Mouse (Mus musculus): ENCODE data around the gene Gm45062.

Gm45062 gene

DNA sequence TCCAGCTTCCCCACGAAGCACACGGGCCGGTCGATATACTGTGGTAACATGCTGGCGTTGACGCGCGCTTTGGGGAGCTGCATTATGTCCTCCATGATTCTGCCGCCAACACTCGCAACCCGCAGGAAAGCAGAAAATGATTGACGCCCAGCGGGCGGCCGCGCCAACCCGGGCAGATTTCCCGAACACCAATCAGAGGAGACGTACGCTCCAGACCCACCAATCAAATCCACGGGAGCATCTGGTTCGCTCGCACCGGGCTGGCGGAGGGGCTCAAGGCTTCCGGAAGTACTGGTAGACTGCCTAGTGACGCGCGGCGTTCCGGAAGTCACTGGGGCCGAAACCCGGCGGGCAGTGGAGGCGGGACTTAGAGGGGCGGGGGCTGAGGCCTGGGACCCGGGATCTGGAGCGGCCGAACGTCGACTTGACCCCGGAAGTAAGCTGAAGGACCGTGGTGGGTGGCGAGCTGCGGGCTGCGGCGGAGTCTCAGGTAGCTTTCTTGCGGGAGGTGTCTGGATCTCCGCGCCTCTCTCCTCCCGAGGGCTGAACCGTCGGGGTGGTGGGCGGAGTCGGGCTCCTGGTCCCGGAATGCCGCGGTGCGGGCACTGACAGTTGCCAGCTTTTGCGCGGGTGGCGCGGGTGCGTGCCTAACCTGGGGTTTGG is at the start of gene Gm45062, which contains the start of the genes Rpa3 and Umad1:
Gene Gm45062 (plus strand): TSS at position 447 of the 663 bp plus-strand sequence.
Gene Rpa3 (minus strand): TSS at position 170 of the 663 bp plus-strand sequence.
Gene Umad1 (plus strand): TSS at position 285 of the 663 bp plus-strand sequence.
- in situ Hi-C loops (cut with MboI; ENCODE audit: low pct_unique_long_range_greater_than_20kb in 1 of 2, low sequenced_read_pairs in 2 of 2, unreplicated experiment in 1 of 2) = no loop called here

DNA sequence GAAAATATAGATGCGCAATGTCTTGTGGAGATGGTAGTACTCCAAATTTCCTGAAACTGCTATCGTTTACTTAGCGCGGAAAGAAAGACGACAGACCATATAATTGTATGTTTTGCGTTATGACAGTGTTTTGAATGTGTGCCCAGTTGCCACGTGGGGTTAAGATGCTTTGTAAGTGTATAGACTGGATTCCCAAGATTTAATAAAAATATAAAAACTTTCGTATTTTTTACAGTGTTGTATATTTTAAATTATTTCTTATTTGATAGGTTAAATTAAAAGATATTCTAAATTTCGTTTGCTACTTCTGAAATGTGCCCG is 49.4 kb upstream of the Gm45062 start:
- in situ Hi-C loops (cut with MboI; ENCODE audit: low pct_unique_long_range_greater_than_20kb in 1 of 2, low sequenced_read_pairs in 2 of 2, unreplicated experiment in 1 of 2) = no loop called here

DNA sequence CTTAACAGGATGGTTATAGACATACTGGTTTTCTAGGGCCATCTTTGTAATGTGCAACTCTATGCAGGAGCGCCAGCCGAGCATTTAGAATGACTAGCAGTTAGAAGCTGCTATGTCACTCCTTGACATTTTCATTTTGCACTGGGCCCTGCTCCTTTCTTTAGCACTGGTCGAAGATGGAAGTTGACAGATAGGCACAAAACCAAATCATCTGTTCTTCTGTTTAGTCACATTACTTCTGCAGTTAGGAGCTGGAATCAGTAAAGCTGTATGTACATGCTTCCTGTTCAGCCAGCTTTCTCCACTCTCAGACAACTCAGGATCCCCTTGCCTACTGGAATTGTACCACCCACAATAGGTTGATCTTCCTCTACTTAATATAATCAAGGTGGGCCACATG is 48.6 kb upstream of the Gm45062 start:
- in situ Hi-C loops (cut with MboI; ENCODE audit: low pct_unique_long_range_greater_than_20kb in 1 of 2, low sequenced_read_pairs in 2 of 2, unreplicated experiment in 1 of 2) = no loop called here

DNA sequence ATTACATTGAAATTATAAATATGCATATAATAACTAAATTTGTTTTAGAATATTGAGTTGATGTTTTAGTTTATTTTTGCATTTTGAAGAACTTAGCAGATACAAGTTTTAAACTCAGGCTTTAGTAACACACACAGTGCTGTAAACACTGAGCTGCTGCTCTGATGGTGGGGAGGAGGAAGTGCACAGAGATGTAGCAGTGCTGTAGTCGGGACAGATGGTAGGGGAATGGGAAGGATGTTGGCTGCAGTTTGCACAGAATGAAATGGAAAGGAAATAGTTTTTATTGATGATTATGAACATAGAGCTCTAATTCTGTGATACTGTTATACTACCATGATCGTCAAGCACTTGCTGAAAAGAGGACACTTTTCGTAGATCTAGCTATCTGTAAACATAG is 32.2 kb upstream of the Gm45062 start:
- in situ Hi-C loops (cut with MboI; ENCODE audit: low pct_unique_long_range_greater_than_20kb in 1 of 2, low sequenced_read_pairs in 2 of 2, unreplicated experiment in 1 of 2) = no loop called here

DNA sequence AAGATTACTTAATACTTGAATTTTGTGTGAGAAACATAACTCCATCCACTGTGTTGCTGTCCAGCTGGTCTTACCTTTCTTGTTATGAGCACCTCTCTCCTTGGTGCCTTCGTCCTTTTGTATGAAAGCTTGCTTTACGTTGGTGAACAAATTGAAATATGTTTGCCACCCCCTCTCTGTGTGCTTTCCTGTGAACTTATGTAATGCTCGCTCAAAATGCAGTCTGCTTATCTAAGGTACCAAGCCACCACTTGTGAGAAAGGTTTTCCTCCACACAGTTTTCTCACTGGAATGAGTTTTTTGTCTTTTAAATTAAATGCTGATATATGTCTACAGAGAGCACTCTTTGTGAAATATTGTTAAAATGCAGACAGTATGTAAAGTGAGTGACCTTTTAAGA is 30.7 kb upstream of the Gm45062 start:
- in situ Hi-C loops (cut with MboI; ENCODE audit: low pct_unique_long_range_greater_than_20kb in 1 of 2, low sequenced_read_pairs in 2 of 2, unreplicated experiment in 1 of 2) = no loop called here

DNA sequence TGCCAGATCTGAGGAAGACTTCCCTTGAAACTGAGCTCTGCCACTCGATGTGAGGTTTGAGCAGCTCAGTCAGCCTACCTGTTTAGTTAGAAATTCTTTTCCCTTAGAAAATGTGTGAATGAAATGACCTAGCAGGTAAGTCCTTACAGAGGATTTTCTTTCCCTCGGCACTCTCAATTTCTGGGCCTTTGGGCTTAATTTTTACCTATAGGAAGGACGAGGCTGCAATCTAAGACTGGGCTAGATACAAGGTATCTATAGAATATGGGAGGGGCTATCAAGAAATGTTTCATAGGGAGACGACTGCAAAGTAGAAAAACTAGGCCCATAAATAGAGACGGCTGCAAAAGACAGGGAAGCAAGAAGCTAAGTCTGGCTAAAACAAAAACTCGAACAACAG is 934 bp upstream of the Gm45062 start:
- in situ Hi-C loops (cut with MboI; ENCODE audit: low pct_unique_long_range_greater_than_20kb in 1 of 2, low sequenced_read_pairs in 2 of 2, unreplicated experiment in 1 of 2) = no loop called here

DNA sequence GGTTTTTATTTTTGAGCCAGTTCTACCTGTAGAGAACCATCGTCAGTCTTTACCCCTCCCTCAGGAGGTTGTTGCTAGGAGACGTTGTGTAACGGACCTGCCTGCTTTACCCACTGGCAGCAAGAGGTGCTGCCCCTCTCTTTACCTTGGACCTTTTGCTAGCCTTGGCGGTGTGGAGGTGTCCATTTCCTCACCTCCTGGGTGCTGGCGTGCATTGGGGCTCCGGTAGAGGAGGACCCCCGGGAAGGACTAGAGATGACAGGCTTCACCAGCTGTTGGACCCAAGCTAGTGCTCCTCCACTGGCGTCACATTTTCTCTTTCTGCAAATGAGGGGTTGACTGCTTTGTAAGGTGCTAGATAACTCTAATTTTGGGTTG is 406 bp downstream of the Gm45062 start:
- in situ Hi-C loops (cut with MboI; ENCODE audit: low pct_unique_long_range_greater_than_20kb in 1 of 2, low sequenced_read_pairs in 2 of 2, unreplicated experiment in 1 of 2) = no loop called here

DNA sequence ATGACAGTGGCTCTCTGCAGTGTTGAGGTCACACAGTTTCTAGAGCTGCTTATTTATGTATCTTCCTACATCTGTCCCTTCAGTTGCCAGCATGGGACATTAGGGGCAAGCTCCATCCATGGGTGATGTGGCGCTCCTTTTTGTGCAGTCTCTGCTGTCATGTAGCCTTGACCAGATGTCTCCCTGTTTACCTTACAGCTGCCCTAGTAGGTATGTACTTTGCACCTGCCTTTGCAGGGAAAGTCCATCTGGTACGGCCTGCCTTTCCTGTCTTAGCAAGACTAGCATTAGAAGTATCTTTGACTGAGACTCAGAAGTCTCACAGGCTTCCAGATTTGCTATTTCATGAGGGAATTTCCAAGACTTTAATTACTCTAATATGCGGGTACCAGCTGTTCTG is 11.8 kb downstream of the Gm45062 start:
- in situ Hi-C loops (cut with MboI; ENCODE audit: low pct_unique_long_range_greater_than_20kb in 1 of 2, low sequenced_read_pairs in 2 of 2, unreplicated experiment in 1 of 2) = no loop called here

DNA sequence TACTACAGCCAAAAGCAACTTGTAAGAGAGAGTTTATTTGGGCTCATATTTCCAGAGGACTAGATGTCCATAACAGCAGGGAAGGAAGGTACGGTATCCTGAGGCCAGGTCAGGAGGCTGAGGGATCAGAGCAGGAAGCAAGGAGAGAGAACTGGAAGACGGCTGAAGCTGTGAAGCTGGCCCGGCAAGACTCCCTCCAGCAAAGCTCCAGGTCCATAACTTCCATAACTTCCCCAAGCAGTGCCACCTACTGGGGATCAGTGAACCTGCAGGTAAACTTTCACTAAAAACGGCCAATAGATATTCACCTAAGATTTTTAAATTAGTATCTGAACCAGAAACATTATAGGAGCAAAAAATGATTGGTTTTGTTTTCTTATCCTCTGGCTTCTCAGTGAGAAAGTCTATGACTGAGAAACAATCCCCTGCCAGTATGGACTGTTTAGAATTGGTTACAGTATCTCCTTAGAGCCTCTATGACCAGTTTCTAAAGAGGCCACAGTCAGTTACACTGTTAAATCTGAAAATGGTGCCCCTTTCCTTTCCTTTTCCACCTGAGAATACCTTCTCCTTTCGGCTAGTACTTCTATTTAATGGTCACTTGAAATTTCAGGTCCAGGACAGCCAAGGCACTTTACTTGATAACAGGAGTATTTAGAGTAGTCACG is 15.3 kb downstream of the Gm45062 start:
- in situ Hi-C loops (cut with MboI; ENCODE audit: low pct_unique_long_range_greater_than_20kb in 1 of 2, low sequenced_read_pairs in 2 of 2, unreplicated experiment in 1 of 2) = loop anchor here in 1 of 2 experiments (25.0 kb wide), 1 partner anchor 463 kb away; no protein-coding TSS in a partner anchor

DNA sequence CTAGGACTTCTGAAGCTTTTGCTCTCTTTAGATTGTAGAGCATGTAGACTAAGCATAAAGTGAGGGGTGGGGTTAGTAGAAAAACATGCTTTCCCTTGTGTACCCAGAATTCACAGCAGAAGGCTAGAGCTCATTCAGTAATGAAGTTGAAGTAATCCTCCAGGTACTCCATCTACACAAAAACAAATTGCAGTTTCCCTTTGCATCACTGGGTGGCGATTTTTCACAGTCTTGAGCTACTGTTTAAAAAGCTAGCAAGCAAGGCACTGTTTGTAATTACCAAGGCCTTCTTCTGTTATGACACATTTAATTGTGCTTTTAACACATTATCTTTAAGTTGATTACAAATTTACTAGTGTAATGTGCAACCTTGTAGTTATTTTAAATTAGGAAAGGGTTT is 15.8 kb downstream of the Gm45062 start:
- in situ Hi-C loops (cut with MboI; ENCODE audit: low pct_unique_long_range_greater_than_20kb in 1 of 2, low sequenced_read_pairs in 2 of 2, unreplicated experiment in 1 of 2) = loop anchor here in 1 of 2 experiments (25.0 kb wide), 1 partner anchor 462 kb away; no protein-coding TSS in a partner anchor

DNA sequence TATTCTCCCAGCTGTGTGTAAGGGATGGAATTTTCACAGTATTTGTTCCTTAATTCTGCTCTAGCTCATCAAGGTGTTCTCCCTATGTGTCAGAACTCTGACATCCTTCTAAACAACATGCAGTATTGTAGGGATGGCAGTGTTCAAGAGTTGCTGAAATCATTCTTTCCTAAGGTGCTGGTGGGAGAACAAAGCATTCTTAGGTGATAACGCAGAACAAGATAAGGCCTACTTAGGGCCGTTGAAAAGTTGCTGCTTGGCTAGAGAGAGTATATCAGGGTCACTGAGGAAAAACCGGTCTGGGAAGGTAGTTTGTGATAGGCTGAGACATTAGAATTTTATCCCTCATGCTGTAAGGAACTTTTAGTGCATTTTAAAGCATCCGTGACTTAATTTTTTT is 17.2 kb downstream of the Gm45062 start:
- in situ Hi-C loops (cut with MboI; ENCODE audit: low pct_unique_long_range_greater_than_20kb in 1 of 2, low sequenced_read_pairs in 2 of 2, unreplicated experiment in 1 of 2) = loop anchor here in 1 of 2 experiments (25.0 kb wide), 1 partner anchor 461 kb away; no protein-coding TSS in a partner anchor

DNA sequence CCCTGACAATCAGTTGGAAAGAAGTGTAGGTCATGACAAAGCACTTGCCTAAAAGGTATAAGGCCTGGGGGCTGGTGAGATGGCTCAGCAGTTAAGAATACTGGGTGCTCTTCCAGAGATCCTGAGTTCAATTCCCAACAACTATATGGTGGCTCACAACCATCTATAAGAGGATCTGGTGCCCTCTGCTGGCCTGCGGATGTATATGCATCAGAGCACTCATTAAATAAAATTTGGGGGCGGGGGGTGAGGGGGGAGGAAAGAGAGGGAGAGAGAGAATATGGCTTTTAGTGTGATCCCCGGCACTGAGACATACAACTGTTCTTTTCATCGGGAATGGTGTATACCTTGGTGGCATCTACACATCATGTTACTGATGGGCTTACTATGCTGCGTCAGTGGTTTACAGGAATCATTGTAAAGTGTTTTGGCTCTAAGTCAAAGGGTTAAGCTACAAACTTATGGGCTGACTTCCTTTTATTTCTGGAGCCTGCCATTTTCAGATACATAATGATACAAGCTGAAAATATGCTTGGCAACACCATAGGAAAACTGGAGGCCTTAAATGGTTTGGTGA is 19.3 kb downstream of the Gm45062 start:
- in situ Hi-C loops (cut with MboI; ENCODE audit: low pct_unique_long_range_greater_than_20kb in 1 of 2, low sequenced_read_pairs in 2 of 2, unreplicated experiment in 1 of 2) = loop anchor here in 1 of 2 experiments (25.0 kb wide), 1 partner anchor 459 kb away; no protein-coding TSS in a partner anchor

DNA sequence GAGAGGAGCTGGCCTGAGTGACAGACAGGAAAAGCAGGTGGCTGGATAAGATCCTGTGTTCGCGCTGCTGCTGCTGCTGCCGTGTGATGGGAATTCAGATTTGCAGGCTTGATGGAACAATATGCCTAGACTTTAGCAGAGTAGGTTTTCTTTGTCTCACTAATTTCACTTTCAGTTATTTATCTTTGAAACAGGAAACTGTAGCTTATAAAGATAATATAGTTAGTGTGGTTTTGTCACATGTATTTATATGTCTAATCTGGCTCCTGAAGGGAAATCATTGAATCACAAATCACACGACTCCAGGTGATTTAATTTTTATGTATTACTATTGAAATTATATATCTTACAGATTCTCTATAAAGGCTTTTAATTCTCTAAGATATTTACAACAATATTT is 24.0 kb downstream of the Gm45062 start:
- in situ Hi-C loops (cut with MboI; ENCODE audit: low pct_unique_long_range_greater_than_20kb in 1 of 2, low sequenced_read_pairs in 2 of 2, unreplicated experiment in 1 of 2) = loop anchor here in 1 of 2 experiments (25.0 kb wide), 1 partner anchor 454 kb away; no protein-coding TSS in a partner anchor

DNA sequence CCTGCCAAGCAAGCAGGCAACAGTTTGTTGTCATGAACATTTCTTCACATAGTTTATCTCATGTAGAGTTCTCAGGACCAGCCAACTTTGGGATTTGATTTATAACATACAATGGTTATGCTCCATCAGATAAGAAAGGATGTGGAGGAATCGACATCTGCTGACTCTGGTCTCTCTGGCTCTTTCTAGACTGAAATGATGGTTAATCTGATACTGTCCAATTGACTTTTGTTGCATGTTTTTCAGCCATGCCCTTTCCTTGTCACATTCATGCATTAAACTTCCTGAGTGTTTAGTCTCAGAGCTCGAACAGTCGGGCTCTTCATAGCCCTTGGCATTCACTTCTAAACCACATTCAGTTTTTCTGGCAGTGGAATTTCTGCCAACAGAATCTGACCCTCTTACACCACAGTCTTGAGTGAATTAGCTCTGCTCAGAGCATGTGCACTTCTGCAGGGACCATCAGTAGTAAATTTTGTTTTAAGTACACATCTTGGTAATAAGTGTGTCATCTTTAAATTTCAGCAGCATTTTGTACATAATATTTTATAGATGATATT is 26.2 kb downstream of the Gm45062 start:
- in situ Hi-C loops (cut with MboI; ENCODE audit: low pct_unique_long_range_greater_than_20kb in 1 of 2, low sequenced_read_pairs in 2 of 2, unreplicated experiment in 1 of 2) = loop anchor here in 1 of 2 experiments (25.0 kb wide), 1 partner anchor 452 kb away; no protein-coding TSS in a partner anchor

DNA sequence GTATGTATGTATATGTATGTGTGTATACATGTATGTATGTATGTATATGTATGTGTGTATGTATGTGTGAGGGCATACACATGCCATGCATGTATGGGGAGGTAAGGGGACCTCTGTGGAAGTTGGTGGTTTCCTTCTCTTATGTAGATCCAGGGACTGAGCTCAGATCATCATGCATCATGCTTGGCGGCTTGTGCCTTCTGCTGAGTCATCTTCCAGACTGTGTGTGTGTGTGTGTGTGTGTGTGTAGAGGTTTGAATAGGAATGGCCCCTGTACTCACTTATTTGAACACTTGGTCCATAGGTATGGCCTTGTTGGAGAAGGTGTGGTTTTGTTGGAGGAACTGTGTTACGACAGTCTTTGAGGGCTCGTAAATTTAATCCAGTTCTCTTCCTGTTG is 26.9 kb downstream of the Gm45062 start:
- in situ Hi-C loops (cut with MboI; ENCODE audit: low pct_unique_long_range_greater_than_20kb in 1 of 2, low sequenced_read_pairs in 2 of 2, unreplicated experiment in 1 of 2) = loop anchor here in 1 of 2 experiments (25.0 kb wide), 1 partner anchor 451 kb away; no protein-coding TSS in a partner anchor

DNA sequence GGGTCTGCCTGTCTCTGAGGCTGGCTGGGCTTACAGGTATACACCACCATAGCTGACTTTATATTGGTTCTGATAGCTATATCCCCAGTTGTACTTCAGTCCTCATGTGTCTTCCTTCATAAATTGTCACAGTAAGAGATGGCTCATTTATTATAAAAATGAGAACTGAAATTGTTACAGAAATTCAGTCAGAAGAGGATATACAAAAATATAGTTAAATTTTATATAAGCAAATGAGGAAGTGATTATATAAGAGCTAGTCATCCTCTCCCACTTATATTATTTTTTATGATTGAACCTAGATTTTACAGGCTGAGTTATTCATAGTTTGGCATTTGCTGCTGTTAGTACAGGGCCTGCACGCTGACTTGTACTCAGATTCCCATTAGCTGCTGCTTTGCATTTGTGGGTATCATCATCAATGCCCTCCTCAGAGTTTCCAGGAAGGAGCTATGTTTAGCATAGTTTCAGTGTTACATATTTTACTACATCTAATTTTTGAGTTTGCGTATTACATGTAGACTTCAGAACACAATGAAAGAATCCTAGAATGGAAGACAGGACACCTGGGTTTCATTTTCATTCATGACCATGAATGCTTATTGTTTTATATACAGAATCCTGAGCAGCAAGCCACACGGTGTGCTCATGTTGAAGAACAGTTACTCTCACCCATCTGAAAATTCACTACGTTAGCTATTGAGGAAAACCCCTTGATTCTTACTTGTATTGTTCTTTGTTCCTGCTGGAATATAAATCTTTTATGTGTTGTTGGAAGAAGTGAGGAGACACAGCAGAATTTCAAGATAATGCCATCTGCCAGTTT is 29.7 kb downstream of the Gm45062 start:
- in situ Hi-C loops (cut with MboI; ENCODE audit: low pct_unique_long_range_greater_than_20kb in 1 of 2, low sequenced_read_pairs in 2 of 2, unreplicated experiment in 1 of 2) = loop anchor here in 1 of 2 experiments (25.0 kb wide), 1 partner anchor 448 kb away; no protein-coding TSS in a partner anchor

DNA sequence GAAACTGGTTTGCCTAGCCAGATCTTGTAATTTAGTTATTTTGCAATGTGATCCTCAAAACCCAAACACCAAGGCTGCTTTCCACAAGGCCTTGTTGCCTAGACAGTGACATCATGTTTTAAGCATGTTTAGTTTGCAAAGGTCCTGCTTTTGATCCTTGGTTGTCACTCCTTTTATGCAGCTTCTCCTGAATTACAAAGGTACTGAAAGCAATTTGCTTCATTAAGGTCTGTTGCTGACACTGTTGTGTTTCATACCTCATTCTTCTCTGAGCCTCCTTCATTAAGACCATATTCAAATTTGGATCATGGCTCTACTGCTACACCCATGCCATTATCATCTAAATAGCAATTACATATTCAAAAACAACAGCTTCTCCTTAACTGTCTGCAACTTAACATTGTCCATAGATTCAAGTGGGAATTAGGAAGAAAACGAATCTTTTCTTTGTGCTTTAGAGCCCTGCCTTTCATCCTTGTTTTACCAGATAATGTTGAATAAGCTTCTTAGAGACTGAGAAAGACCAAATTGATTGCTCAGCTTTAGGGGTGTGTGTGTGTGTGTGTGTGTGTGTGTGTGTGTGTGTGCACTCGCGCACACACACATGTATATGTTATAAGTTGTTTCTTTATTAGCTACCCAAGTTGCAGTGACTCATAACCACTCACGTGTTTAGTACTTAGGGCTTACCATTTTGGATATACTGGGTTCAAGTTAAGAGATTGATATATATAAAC is 35.0 kb downstream of the Gm45062 start:
- in situ Hi-C loops (cut with MboI; ENCODE audit: low pct_unique_long_range_greater_than_20kb in 1 of 2, low sequenced_read_pairs in 2 of 2, unreplicated experiment in 1 of 2) = loop anchor here in 1 of 2 experiments (25.0 kb wide), 1 partner anchor 443 kb away; no protein-coding TSS in a partner anchor

Data from mouse embryonic stem cell (cell line).